Mouse (Mus musculus) G1E-ER4 (cell line): ENCODE measurements around the gene Rps24. TPM values are rescaled to one million over a fixed set of nuclear protein-coding genes. Genes with fewer than 3 reads are reported as not detected.

ENCODE experiments used
- GATA1 ChIP-seq: IDR thresholded peaks from one replicate; pipeline ENCODE4 v1.8.0; 2012; ENCODE audit warnings: low read length, inconsistent platforms
- polyA plus RNA-seq: library from polyadenylated mRNA; stranded (reverse); fragments of >175 nt; gene quantifications from 2 replicates; pipeline ENCODE4 v1.2.3, GENCODE M21; 2012

Rps24 gene
- polyA plus RNA-seq, 1 experiment = 226 TPM

GRCm38 (mm10) chr14:24508070-24508773 lies 21.3 kb downstream of the Rps24 start:
- TF ChIP-seq GATA1 = no peak

- TF ChIP-seq GATA1 = no peak
Observed at GRCm38 (mm10) chr14:24509557-24509956, 22.6 kb downstream of the Rps24 start.

- TF ChIP-seq GATA1 = no peak
Observed at GRCm38 (mm10) chr14:24510218-24510617, 23.3 kb downstream of the Rps24 start.

DNA sequence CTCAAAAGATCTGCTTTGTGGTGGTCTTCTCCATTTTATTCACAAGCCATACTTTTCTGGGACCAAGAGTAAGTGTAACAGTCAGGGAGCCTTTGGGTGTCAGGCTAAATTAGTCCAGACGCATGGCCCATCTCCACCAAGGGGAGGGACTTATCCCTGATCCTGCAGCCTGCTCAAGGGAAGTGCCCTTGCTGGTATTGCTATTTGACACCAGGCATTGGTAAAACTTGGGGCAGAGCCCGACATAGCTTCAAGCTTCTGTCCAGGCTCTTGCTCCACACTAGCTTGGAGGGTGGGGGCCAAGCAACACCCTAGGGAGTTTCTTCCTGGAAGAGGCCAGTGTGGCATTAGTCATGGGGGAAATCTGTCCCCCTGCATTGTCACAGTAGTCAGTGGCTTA lies 23.8 kb downstream of the Rps24 start:
- no peak for TF ChIP-seq GATA1

DNA sequence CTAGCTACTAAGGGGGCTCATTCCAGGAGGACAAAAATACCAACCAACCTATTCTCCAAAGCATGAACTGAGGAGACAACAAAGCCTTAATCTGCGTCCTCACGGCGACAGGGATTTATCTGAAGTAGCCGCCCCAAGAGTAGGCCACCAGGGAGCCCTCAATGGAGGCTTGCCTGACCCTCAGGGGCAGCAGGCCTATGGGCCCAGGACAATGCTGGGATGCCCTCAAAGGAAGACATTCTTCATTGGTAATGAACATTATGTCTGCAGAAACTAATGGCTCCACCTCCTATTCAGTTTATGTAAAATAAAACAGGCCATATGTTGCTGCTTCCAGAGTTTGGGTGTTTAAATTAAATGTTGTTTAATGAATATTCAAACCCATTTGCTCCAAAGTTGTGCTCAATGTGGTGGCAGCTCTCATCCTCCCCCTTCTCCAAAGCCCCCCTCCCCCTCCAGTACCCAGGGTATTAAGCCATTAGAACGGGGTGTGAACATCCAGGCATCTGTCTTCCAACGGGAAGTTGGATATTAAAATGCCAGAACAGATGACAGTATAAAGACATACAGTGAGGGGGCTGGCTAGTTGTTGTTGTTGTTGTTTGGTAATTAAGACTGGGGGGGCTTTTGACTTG lies 25.7 kb downstream of the Rps24 start:
- TF ChIP-seq GATA1 = no peak

DNA sequence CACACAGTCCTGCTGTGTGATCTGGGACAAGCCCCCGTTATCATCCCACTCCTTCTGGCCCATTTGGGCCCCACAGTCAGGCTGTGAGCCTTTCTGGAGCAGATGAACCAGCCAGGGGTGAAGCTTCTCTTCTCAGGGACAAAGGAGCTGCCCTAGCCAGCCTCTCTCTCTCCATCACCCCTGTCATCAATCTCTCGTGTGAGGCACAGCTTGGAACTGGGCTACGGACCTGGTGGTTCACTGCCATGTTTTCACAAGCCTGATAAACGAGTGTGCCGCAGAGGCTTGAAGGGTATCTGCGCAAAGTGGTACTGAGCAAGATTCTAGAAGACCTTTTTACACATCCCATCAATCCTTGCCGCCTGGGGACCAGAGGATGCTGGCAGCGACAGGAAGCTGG lies 34.7 kb downstream of the Rps24 start:
- TF ChIP-seq GATA1 = no peak

- TF ChIP-seq GATA1 = no peak
Observed at GRCm38 (mm10) chr14:24525137-24525536, 38.2 kb downstream of the Rps24 start.

- TF ChIP-seq GATA1 = no peak
Observed at GRCm38 (mm10) chr14:24525677-24526415, 38.9 kb downstream of the Rps24 start.

GRCm38 (mm10) chr14:24526440-24526839 lies 39.5 kb downstream of the Rps24 start:
- no peak for TF ChIP-seq GATA1

GRCm38 (mm10) chr14:24530228-24530627 lies 43.3 kb downstream of the Rps24 start:
- TF ChIP-seq GATA1 = no peak

DNA sequence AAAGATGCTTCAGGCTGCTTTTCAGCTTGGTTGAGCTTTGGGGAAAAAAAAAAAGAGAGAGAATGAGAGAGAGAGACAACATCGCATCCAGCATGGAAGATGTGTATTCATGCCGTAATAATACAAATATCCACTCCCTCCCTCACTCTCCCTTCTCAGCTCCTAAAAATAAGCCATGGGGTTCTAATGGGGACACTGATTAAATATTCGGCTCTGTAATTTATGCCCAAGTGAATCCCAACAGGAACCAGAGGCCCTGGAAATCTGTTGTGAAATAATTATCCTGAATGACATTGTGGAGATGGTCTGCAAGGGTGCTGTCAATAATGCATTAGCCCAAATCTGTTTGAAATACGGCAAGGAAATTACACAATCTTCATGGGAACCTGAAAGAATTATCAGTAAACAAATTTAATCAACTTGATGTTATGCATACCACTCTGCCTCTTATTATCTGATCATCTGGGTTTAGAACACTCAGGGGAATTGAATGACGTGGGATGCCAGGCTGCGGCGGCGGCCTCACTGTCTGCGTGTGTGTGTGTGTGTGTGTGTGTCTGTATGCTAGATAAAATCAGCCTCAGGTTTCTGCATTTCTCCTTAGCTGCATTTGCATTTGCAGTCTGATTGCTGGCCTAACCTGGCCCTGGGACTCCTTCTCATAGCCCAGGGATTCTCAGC lies 48.1 kb downstream of the Rps24 start:
- TF ChIP-seq GATA1 = no peak

DNA sequence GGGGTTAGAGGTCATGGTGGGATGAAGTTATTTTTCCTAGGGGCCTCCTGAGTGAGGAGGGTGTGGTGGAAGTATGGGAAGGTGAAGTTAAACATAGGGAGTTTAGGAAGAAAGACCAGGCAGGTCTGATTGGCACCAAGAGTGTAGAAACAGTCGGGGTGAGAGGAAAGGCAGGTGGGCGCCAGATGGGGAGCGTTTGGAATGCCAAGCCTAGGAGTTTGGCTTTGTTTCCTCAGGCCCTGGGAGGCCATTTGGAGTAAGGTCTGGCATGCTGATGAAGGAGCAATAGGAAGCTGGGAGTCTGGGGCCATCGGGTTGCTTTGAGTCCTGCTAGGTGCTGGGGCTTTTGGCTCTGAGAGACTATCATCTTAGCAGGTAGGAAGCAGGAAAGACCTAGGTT lies 56.0 kb downstream of the Rps24 start:
- TF ChIP-seq GATA1 = no peak

- no peak for TF ChIP-seq GATA1
Observed at GRCm38 (mm10) chr14:24544057-24544456, 57.1 kb downstream of the Rps24 start.

Other genes starting within 250 kb of the Rps24 start
- 2.6 and 3.0 TPM in 2 replicates for gene Dlg5, start 241.2 kb upstream of the Rps24 start, polyA plus RNA-seq
- gene E330034G19Rik, start 193.9 kb upstream of the Rps24 start, polyA plus RNA-seq = not detected in 2 replicates
- gene Polr3a, start 67 bp upstream of the Rps24 start, polyA plus RNA-seq = 4.1 and 5.1 TPM in 2 replicates